Mouse (Mus musculus) liver, embryonic 14.5 days (tissue): ENCODE measurements around the gene Rapgef3. TPM values are rescaled to one million over a fixed set of nuclear protein-coding genes. Genes with fewer than 3 reads are reported as not detected.

ENCODE experiments used
- ATAC-seq: fragments of 200-750 bp; cut with Nextera tagmentation; 2 replicates; pipeline ENCODE4 v1.8.0; 2017; ENCODE audit warnings: moderate number of reproducible peaks, mild to moderate bottlenecking, moderate library complexity; ENCODE audit not compliant: insufficient read depth
- DNase-seq, 3 experiments: peaks; one replicate each; pipeline ENCODE4 v3.0.0-alpha.2; 2012 to 2013; ENCODE audit warnings: low read depth in 3 of 3, low spot score in 3 of 3
- H3K27ac ChIP-seq: fragments of 300-500 bp; sonication (generic); 2 replicates; pipeline ENCODE4 v1.5.1; 2014; ENCODE audit warnings: moderate library complexity, mild to moderate bottlenecking, control low read depth, inconsistent platforms
- H3K27me3 ChIP-seq: fragments of 300-500 bp; sonication (generic); 2 replicates; pipeline ENCODE4 v1.6.1; 2014; ENCODE audit warnings: mild to moderate bottlenecking, low read length, moderate library complexity; ENCODE audit not compliant: control insufficient read depth, insufficient read depth
- H3K36me3 ChIP-seq: fragments of 300-500 bp; sonication (generic); replicated peaks from 2 replicates; pipeline ENCODE4 v1.6.1; 2014; ENCODE audit warnings: low read depth; ENCODE audit not compliant: control insufficient read depth, insufficient read depth
- H3K4me1 ChIP-seq, 2 experiments: fragments of 200-500 bp in 1 of 2; fragments of 300-500 bp in 1 of 2; sonication (generic) in 1 of 2; replicated peaks; 2 replicates each; pipeline ENCODE4 v1.6.1; 2012 to 2014; ENCODE audit warnings: antibody characterized with exemption in 1 of 2, inconsistent platforms in 1 of 2, low read length in 1 of 2; ENCODE audit not compliant: control insufficient read depth in 2 of 2, insufficient read depth in 2 of 2
- H3K4me2 ChIP-seq: fragments of 300-500 bp; sonication (generic); 2 replicates; pipeline ENCODE4 v1.6.1; 2014; ENCODE audit warnings: low read depth, mild to moderate bottlenecking, control low read depth, moderate library complexity
- H3K4me3 ChIP-seq, 2 experiments: fragments of 200-500 bp in 1 of 2; fragments of 300-500 bp in 1 of 2; sonication (generic) in 1 of 2; 2 replicates each; pipeline ENCODE4 v1.5.1; 2012 to 2014; ENCODE audit warnings: low read depth in 2 of 2, low read length in 2 of 2, mild to moderate bottlenecking in 2 of 2, control low read depth in 1 of 2, inconsistent platforms in 1 of 2, moderate library complexity in 1 of 2; ENCODE audit not compliant: insufficient read depth in 1 of 2
- H3K9ac ChIP-seq: fragments of 300-500 bp; sonication (generic); replicated peaks from 2 replicates; pipeline ENCODE4 v1.6.1; 2014; ENCODE audit warnings: mild to moderate bottlenecking, control low read depth, moderate library complexity
- H3K9me3 ChIP-seq: fragments of 300-500 bp; sonication (generic); 2 replicates; pipeline ENCODE4 v1.6.1; 2016; ENCODE audit warnings: low read length, mixed read lengths; ENCODE audit not compliant: control insufficient read depth
- CTCF ChIP-seq: IDR thresholded peaks from 2 replicates; pipeline ENCODE4 v1.5.1; 2016; ENCODE audit warnings: antibody characterized with exemption, low read depth, control low read depth
- EP300 ChIP-seq: IDR thresholded peaks from 2 replicates; pipeline ENCODE4 v1.6.1; 2016; ENCODE audit warnings: antibody characterized with exemption, low read depth
- WGBS: fragments of 180-500 bp; shearing (Covaris S2); extraction: QIAGEN DNeasy Blood & Tissue Kit; methylation state at CpG from one replicate; pipeline ENCODE4 v1.1.7; 2014; ENCODE audit not compliant: insufficient replicate concordance; 5-methylcytosine and 5-hydroxymethylcytosine counted together
- polyA plus RNA-seq, 2 experiments: library from polyadenylated mRNA; depleted of rRNA in 1 of 2; stranded (reverse) in 1 of 2; unstranded in 1 of 2; fragments of >200 nt; fragmentation: Nextera tagmentation in 1 of 2; extraction: Ambion mirVana in 1 of 2; gene quantifications; 2 replicates each; pipeline versions ENCODE4 v1.2.1 to v1.2.3; 2012 to 2014

Gene Rapgef3
- polyA plus RNA-seq, 2 experiments: 0.84 to 2.2 TPM

GRCm38 (mm10) chr15:97813452-97814204 lies 45.9 kb upstream of the Rapgef3 start:
- no peak for ATAC-seq
- Histone ChIP-seq H3K36me3 (no peaks in the 10 kb centered on the region), H3K9ac (no peak overlapping the region), H3K9me3 (no peaks in the 10 kb centered on the region), H3K27me3 (no peaks in the 10 kb centered on the region), H3K4me2 (no peak overlapping the region), H3K27ac (no peak overlapping the region), H3K4me1 (peaks cover 0 to 9% of the 10 kb centered on the region in 2 experiments; a peak in 2 of 4 replicates), H3K4me3 (no peak overlapping the region)
- DNase-seq: no peak
- WGBS: 65% methylated on average over 21 of the region's 21 CpGs
- TF ChIP-seq EP300 (no peak), CTCF (no peak)

DNA sequence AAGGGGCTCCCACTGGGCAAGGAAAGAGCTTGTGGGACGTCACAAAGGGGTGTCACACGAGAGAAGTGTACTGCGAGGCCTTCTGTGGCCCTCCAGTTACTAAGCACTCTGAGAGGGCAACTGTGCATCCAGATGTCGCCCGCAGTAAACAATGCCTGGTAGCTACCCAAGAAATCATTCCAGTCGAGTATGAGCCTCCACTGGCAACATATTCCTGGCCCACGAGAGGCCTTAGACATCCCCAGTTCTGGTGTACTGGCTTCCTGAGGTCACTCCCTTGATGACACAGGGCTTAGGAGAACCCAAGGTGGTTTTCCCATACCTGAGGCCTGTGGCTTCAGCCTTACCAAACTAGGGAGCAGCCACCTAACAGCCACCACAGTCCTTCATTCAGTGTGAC lies 45.1 kb upstream of the Rapgef3 start:
- DNase-seq (no peak), ATAC-seq (no peak)
- Histone ChIP-seq H3K9ac (no peak overlapping the region), H3K27me3 (no peaks in the 10 kb centered on the region), H3K36me3 (no peaks in the 10 kb centered on the region), H3K27ac (no peak overlapping the region), H3K4me1 (peaks cover 0 to 9% of the 10 kb centered on the region in 2 experiments; a peak in 2 of 4 replicates), H3K9me3 (no peaks in the 10 kb centered on the region), H3K4me3 (no peak overlapping the region), H3K4me2 (no peak overlapping the region)
- 76% methylated on average over 7 of the region's 7 CpGs for WGBS
- TF ChIP-seq CTCF: no peak

DNA sequence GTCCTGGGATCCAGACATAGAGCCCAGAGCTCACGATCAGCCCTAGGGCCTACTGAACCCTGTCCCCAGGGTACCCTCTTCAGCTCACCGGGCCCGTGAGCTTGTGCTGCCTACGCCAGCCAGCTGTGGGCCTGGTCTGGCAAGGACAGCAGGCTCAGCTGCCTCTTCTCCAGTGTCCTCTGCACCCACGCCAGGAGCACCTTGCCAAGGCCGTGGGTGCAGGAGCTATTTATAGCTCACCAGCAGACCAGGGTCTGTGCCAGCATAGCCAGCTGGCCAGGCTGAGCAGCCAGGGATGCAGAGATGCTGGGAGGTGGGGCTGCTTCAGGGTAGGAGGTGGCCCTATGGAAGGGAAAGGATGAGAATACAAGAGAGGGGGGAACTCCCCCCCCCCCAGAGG lies 44.4 kb upstream of the Rapgef3 start:
- H3K4me1 ChIP-seq: peaks cover 0 to 9% of the 10 kb centered on the region in 2 experiments; a peak in 2 of 4 replicates
- H3K4me3 ChIP-seq: no peak overlapping the region
- TF ChIP-seq EP300 (no peak), CTCF (no peak)
- no peaks in the 10 kb centered on the region for H3K36me3 ChIP-seq
- ATAC-seq (no peak), DNase-seq (no peak)
- no peak overlapping the region for H3K27ac ChIP-seq
- no peak overlapping the region for H3K9ac ChIP-seq
- no peaks in the 10 kb centered on the region for H3K9me3 ChIP-seq
- 64% methylated on average over 6 of the region's 6 CpGs for WGBS
- H3K27me3 ChIP-seq: no peaks in the 10 kb centered on the region
- no peak overlapping the region for H3K4me2 ChIP-seq

DNA sequence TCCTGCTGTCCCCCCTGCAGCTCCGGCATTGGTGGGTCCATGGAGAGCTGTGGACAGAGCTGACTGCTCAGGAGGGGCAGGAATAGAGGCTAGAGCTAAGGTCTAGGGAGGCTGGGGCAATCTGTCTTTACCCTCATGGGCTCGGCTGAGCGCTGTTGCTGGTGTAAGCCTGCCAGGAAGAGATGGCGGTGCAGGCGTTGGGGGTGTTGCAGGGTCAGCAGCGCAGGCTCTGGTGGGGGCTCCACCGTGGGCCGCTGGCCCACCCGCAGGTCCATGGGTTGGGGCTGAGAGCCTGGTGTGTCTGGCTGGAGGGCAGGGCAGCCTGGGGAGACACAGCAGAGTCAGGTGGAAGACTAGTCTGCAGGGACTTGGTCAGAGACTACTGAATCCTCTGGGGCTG lies 43.5 kb upstream of the Rapgef3 start:
- no peak overlapping the region for H3K4me2 ChIP-seq
- H3K9ac ChIP-seq: no peak overlapping the region
- H3K9me3 ChIP-seq: no peaks in the 10 kb centered on the region
- H3K4me1 ChIP-seq: peaks cover 0 to 9% of the 10 kb centered on the region in 2 experiments; a peak in 2 of 4 replicates
- no peak overlapping the region for H3K4me3 ChIP-seq
- H3K27ac ChIP-seq: no peak overlapping the region
- no peak for ATAC-seq
- no peaks in the 10 kb centered on the region for H3K36me3 ChIP-seq
- H3K27me3 ChIP-seq: no peaks in the 10 kb centered on the region
- DNase-seq: no peak
- WGBS: 78% methylated on average over 9 of the region's 9 CpGs
- TF ChIP-seq EP300 (no peak), CTCF (no peak)

- TF ChIP-seq CTCF (no peak), EP300 (no peak)
- DNase-seq: no peak
- Histone ChIP-seq H3K36me3 (no peaks in the 10 kb centered on the region), H3K27ac (no peak overlapping the region), H3K4me3 (no peak overlapping the region), H3K9me3 (no peaks in the 10 kb centered on the region), H3K4me1 (peaks cover 0 to 7% of the 10 kb centered on the region in 2 experiments; a peak in 2 of 4 replicates), H3K4me2 (no peak overlapping the region), H3K9ac (no peak overlapping the region), H3K27me3 (no peaks in the 10 kb centered on the region)
- WGBS: 78% methylated on average over 5 of the region's 5 CpGs
- no peak for ATAC-seq
These were observed 42.6 kb upstream of the Rapgef3 start for GRCm38 (mm10) chr15:97810399-97810798.
